Mouse (Mus musculus) forebrain, embryonic 14.5 days (tissue): ENCODE measurements around the gene Plekhm1. TPM values are rescaled to one million over a fixed set of nuclear protein-coding genes. Genes with fewer than 3 reads are reported as not detected.

ENCODE experiments used
- ATAC-seq: fragments of 200-750 bp; cut with Nextera tagmentation; 2 replicates; pipeline ENCODE4 v1.8.0; 2017; ENCODE audit warnings: mild to moderate bottlenecking, moderate library complexity
- DNase-seq: peaks from one replicate; pipeline ENCODE4 v3.0.0-alpha.2; 2015; ENCODE audit warnings: low spot score
- H3K27ac ChIP-seq: fragments of 300-500 bp; sonication (generic); 2 replicates; pipeline ENCODE4 v1.5.1; 2014; ENCODE audit warnings: low read depth, mild to moderate bottlenecking, control low read depth, low read length, moderate library complexity
- H3K27me3 ChIP-seq: fragments of 300-500 bp; sonication (generic); replicated peaks from 2 replicates; pipeline ENCODE4 v1.6.1; 2014; ENCODE audit warnings: low read length, control low read depth, mixed read lengths; ENCODE audit not compliant: control insufficient read depth, insufficient read depth
- H3K36me3 ChIP-seq: fragments of 300-500 bp; sonication (generic); 2 replicates; pipeline ENCODE4 v1.6.1; 2014; ENCODE audit warnings: low read length, control low read depth; ENCODE audit not compliant: control insufficient read depth, insufficient read depth
- H3K4me1 ChIP-seq: fragments of 300-500 bp; sonication (generic); 2 replicates; pipeline ENCODE4 v1.6.1; 2014; ENCODE audit warnings: antibody characterized with exemption, low read length, control low read depth; ENCODE audit not compliant: control insufficient read depth, insufficient read depth
- H3K4me2 ChIP-seq: fragments of 300-500 bp; sonication (generic); 2 replicates; pipeline ENCODE4 v1.6.1; 2014; ENCODE audit warnings: mild to moderate bottlenecking, control low read depth, low read length
- H3K4me3 ChIP-seq: fragments of 300-500 bp; sonication (generic); 2 replicates; pipeline ENCODE4 v1.5.1; 2014; ENCODE audit warnings: low read depth, low read length, control low read depth
- H3K9ac ChIP-seq: fragments of 300-500 bp; sonication (generic); 2 replicates; pipeline ENCODE4 v1.6.1; 2014; ENCODE audit warnings: mild to moderate bottlenecking, low read length, control low read depth, moderate library complexity
- H3K9me3 ChIP-seq: fragments of 300-500 bp; sonication (generic); replicated peaks from 2 replicates; pipeline ENCODE4 v1.6.1; 2016; ENCODE audit warnings: low read length, control low read depth, mixed read lengths; ENCODE audit not compliant: control insufficient read depth
- WGBS: fragments of 180-500 bp; shearing (Covaris S2); extraction: QIAGEN DNeasy Blood & Tissue Kit; methylation state at CpG from one replicate; pipeline ENCODE4 v1.1.7; 2014; 5-methylcytosine and 5-hydroxymethylcytosine counted together
- polyA plus RNA-seq: library from polyadenylated mRNA; unstranded; fragments of >200 nt; fragmentation: Nextera tagmentation; extraction: Ambion mirVana; gene quantifications from 2 replicates; pipeline ENCODE4 v1.2.1, GENCODE M21; 2014

Plekhm1 gene
- polyA plus RNA-seq, 1 experiment from 2014 or later, result 7.5 TPM

- no peak overlapping the region for H3K9ac ChIP-seq
- DNase-seq (no peak), ATAC-seq (no peak)
- no peak overlapping the region for H3K4me2 ChIP-seq
- no peaks in the 10 kb centered on the region for H3K27me3 ChIP-seq
- no peaks in the 10 kb centered on the region for H3K9me3 ChIP-seq
- 78% methylated on average over 19 of the region's 19 CpGs for WGBS
- H3K4me1 ChIP-seq, result no peaks in the 10 kb centered on the region
- no peak overlapping the region for H3K27ac ChIP-seq
- H3K36me3 ChIP-seq, result no peaks in the 10 kb centered on the region
- H3K4me3 ChIP-seq, result no peak overlapping the region
These were observed 67.8 kb downstream of the Plekhm1 start for GRCm38 (mm10) chr11:103344494-103345332.

GRCm38 (mm10) chr11:103343881-103344280, 68.6 kb downstream of the Plekhm1 start:
- Histone ChIP-seq H3K4me1 (no peaks in the 10 kb centered on the region), H3K9ac (no peak overlapping the region), H3K4me3 (no peak overlapping the region), H3K27ac (no peak overlapping the region), H3K36me3 (no peaks in the 10 kb centered on the region), H3K9me3 (no peaks in the 10 kb centered on the region), H3K27me3 (no peaks in the 10 kb centered on the region), H3K4me2 (no peak overlapping the region)
- DNase-seq (no peak), ATAC-seq (no peak)
- 93% methylated on average over 1 of the region's 1 CpGs for WGBS

GRCm38 (mm10) chr11:103343063-103343462, 69.4 kb downstream of the Plekhm1 start:
- DNase-seq, result no peak
- no peak overlapping the region for H3K4me2 ChIP-seq
- 87% methylated on average over 6 of the region's 6 CpGs for WGBS
- H3K36me3 ChIP-seq, result no peaks in the 10 kb centered on the region
- no peak overlapping the region for H3K9ac ChIP-seq
- no peaks in the 10 kb centered on the region for H3K27me3 ChIP-seq
- no peaks in the 10 kb centered on the region for H3K4me1 ChIP-seq
- ATAC-seq, result no peak
- H3K27ac ChIP-seq, result no peak overlapping the region
- H3K4me3 ChIP-seq, result no peak overlapping the region
- no peaks in the 10 kb centered on the region for H3K9me3 ChIP-seq

GRCm38 (mm10) chr11:103340677-103341076, 71.8 kb downstream of the Plekhm1 start:
- no peak overlapping the region for H3K4me3 ChIP-seq
- DNase-seq, result no peak
- H3K4me1 ChIP-seq, result no peaks in the 10 kb centered on the region
- H3K27me3 ChIP-seq, result no peaks in the 10 kb centered on the region
- H3K9ac ChIP-seq, result no peak overlapping the region
- H3K27ac ChIP-seq, result no peak overlapping the region
- 61% methylated on average over 7 of the region's 7 CpGs for WGBS
- no peaks in the 10 kb centered on the region for H3K36me3 ChIP-seq
- no peaks in the 10 kb centered on the region for H3K9me3 ChIP-seq
- ATAC-seq, result no peak
- no peak overlapping the region for H3K4me2 ChIP-seq

GRCm38 (mm10) chr11:103340130-103340529, 72.4 kb downstream of the Plekhm1 start:
- Histone ChIP-seq H3K9me3 (no peaks in the 10 kb centered on the region), H3K36me3 (no peaks in the 10 kb centered on the region), H3K27ac (no peak overlapping the region), H3K4me3 (0 out of 2 replicates have a peak overlapping the region, but pooled peaks have one; percentile 3), H3K9ac (no peak overlapping the region), H3K27me3 (no peaks in the 10 kb centered on the region), H3K4me2 (peak overlapping the region; percentile 22; the same call in 1 of the 2 replicates), H3K4me1 (no peaks in the 10 kb centered on the region)
- DNase-seq, result no peak
- ATAC-seq, result no peak
- WGBS, result 74% methylated on average over 19 of the region's 19 CpGs

GRCm38 (mm10) chr11:103339414-103340119, 72.9 kb downstream of the Plekhm1 start:
- Histone ChIP-seq H3K4me2 (peak overlapping the region; percentile 22; the same call in 1 of the 2 replicates), H3K9me3 (no peaks in the 10 kb centered on the region), H3K4me1 (no peaks in the 10 kb centered on the region), H3K27ac (no peak overlapping the region), H3K4me3 (0 out of 2 replicates have a peak overlapping the region, but pooled peaks have one; percentile 3), H3K9ac (no peak overlapping the region), H3K27me3 (no peaks in the 10 kb centered on the region; the same call in 1 of the 2 replicates), H3K36me3 (no peaks in the 10 kb centered on the region)
- DNase-seq (no peak), ATAC-seq (no peak)
- WGBS, result 46% methylated on average over 19 of the region's 19 CpGs

GRCm38 (mm10) chr11:103338671-103339070, 73.8 kb downstream of the Plekhm1 start:
- Histone ChIP-seq H3K27me3 (peaks cover 6% of the 10 kb centered on the region), H3K9me3 (no peaks in the 10 kb centered on the region), H3K4me1 (no peaks in the 10 kb centered on the region), H3K9ac (no peak overlapping the region), H3K4me2 (no peak overlapping the region), H3K27ac (no peak overlapping the region), H3K4me3 (no peak overlapping the region), H3K36me3 (no peaks in the 10 kb centered on the region)
- ATAC-seq, result no peak
- WGBS, result 95% methylated on average over 6 of the region's 6 CpGs
- no peak for DNase-seq

GRCm38 (mm10) chr11:103338119-103338518, 74.4 kb downstream of the Plekhm1 start:
- no peak overlapping the region for H3K27ac ChIP-seq
- DNase-seq, result no peak
- no peaks in the 10 kb centered on the region for H3K36me3 ChIP-seq
- H3K4me3 ChIP-seq, result no peak overlapping the region
- no peak for ATAC-seq
- WGBS, result 85% methylated on average over 7 of the region's 7 CpGs
- no peak overlapping the region for H3K9ac ChIP-seq
- no peaks in the 10 kb centered on the region for H3K4me1 ChIP-seq
- H3K27me3 ChIP-seq, result peaks cover 12% of the 10 kb centered on the region
- no peaks in the 10 kb centered on the region for H3K9me3 ChIP-seq
- H3K4me2 ChIP-seq, result no peak overlapping the region

- Histone ChIP-seq H3K9ac (no peak overlapping the region), H3K27me3 (peaks cover 20% of the 10 kb centered on the region), H3K27ac (no peak overlapping the region), H3K36me3 (no peaks in the 10 kb centered on the region), H3K4me3 (no peak overlapping the region), H3K4me1 (no peaks in the 10 kb centered on the region), H3K4me2 (no peak overlapping the region), H3K9me3 (no peaks in the 10 kb centered on the region)
- DNase-seq (no peak), ATAC-seq (no peak)
- WGBS, result 95% methylated on average over 2 of the region's 2 CpGs
These were observed 75.3 kb downstream of the Plekhm1 start for GRCm38 (mm10) chr11:103337180-103337579.
